Mouse (Mus musculus) liver, adult 2 months (tissue): Measurements from ENCODE around the gene March5.

Source experiments
- CTCF ChIP-seq: fragments of 200-500 bp; IDR thresholded peaks from 2 replicates; pipeline ENCODE4 v1.5.1; 2011; ENCODE audit warnings: low read depth, low read length, control low read depth
- POLR2A ChIP-seq: fragments of 200-500 bp; IDR thresholded peaks from 2 replicates; pipeline ENCODE4 v1.6.1; 2011; ENCODE audit warnings: low read length, control low read depth; ENCODE audit not compliant: insufficient read depth; ENCODE audit errors: extremely low read depth

- no peak for TF ChIP-seq POLR2A
- TF ChIP-seq CTCF, result no peak
Measured at GRCm38 (mm10) chr19:37188366-37188948, 18.9 kb upstream of the March5 start.
